Comparison of ENCODE assay signal across 21 mouse cellular contexts in the genomic region with DNA sequence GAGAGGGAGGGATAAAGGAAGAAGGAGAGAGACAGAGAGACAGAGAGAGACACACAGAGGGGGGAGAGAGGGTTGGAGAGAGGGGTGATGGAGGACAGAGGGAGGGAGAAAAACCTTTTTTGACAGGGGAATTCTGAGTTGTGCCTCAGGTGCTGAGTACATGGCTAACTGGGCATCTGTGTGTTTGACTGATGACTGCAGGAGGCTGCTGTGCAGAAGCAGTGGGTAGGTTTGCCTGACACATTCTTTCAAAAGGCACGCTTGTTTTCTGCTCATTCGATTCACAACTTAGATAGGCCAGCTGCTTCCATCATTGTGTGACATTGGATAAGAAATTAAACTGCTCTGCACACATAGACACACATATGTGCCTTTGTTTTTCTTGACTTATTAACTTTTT.
A peak's percentile ranks its signal among the peaks of the same experiment; 100 is the strongest.
DNase-seq lines count a peak whose midpoint lies in the region; ATAC-seq lines count a peak whose summit lies in the region.
"Had no signal": no experiment of that assay in that cellular context is flagged by ENCODE, and none has a peak within 500 bp of the region (broad histone marks: within the 10 kb centered on the region; RNA-seq: fewer than 3 reads in every experiment).

No protein-coding gene starts in this region.

- no peaks in the 10 kb centered on the region; the same call in 1 of the 2 replicates for H3K4me1 ChIP-seq in forebrain, embryonic 14.5 days (ENCODE audit: control insufficient read depth, insufficient read depth, low read length)
- peaks cover 6% of the 10 kb centered on the region for H3K4me1 ChIP-seq in forebrain, embryonic 16.5 days (replicated peaks; ENCODE audit: control insufficient read depth, insufficient read depth, low read length)
- H3K4me1 ChIP-seq in midbrain, embryonic 12.5 days: peaks cover 4% of the 10 kb centered on the region; the same call in 1 of the 2 replicates
- peaks cover 9% of the 10 kb centered on the region for H3K4me1 ChIP-seq in midbrain, embryonic 10.5 days
- H3K4me1 ChIP-seq in hindbrain, embryonic 12.5 days: peaks cover 11% of the 10 kb centered on the region
- peaks cover 6% of the 10 kb centered on the region; the same call in 1 of the 2 replicates for H3K4me1 ChIP-seq in hindbrain, embryonic 15.5 days (replicated peaks)
- H3K4me1 ChIP-seq: embryonic facial prominence, embryonic 15.5 days; heart, embryonic 13.5 days had no signal

- no peaks in the 10 kb centered on the region for H3K9me3 ChIP-seq in forebrain, embryonic 14.5 days (replicated peaks; ENCODE audit: control insufficient read depth, low read length)
- no peaks in the 10 kb centered on the region for H3K9me3 ChIP-seq in forebrain, embryonic 16.5 days (ENCODE audit: control insufficient read depth, low read length)
- no peaks in the 10 kb centered on the region for H3K9me3 ChIP-seq in midbrain, embryonic 12.5 days
- H3K9me3 ChIP-seq in midbrain, embryonic 10.5 days (replicated peaks): no peaks in the 10 kb centered on the region
- H3K9me3 ChIP-seq in hindbrain, embryonic 12.5 days (replicated peaks): no peaks in the 10 kb centered on the region
- no peaks in the 10 kb centered on the region for H3K9me3 ChIP-seq in hindbrain, embryonic 15.5 days
- H3K9me3 ChIP-seq: embryonic facial prominence, embryonic 15.5 days; forebrain, embryonic 12.5 days; heart, embryonic 13.5 days had no signal

- 45% methylated on average over 2 of the region's 2 CpGs for WGBS in forebrain, embryonic 14.5 days
- WGBS in forebrain, embryonic 16.5 days: 23% methylated on average over 2 of the region's 2 CpGs
- WGBS in midbrain, embryonic 12.5 days: 49% methylated on average over 2 of the region's 2 CpGs
- WGBS in midbrain, embryonic 10.5 days: 74% methylated on average over 2 of the region's 2 CpGs
- WGBS in hindbrain, embryonic 12.5 days: 43% methylated on average over 2 of the region's 2 CpGs
- 21% methylated on average over 2 of the region's 2 CpGs for WGBS in hindbrain, embryonic 15.5 days

- H3K9ac ChIP-seq in forebrain, embryonic 14.5 days (ENCODE audit: low read length): no peak overlapping the region
- no peak overlapping the region for H3K9ac ChIP-seq in forebrain, embryonic 16.5 days (replicated peaks; ENCODE audit: low read depth, low read length)
- no peak overlapping the region for H3K9ac ChIP-seq in midbrain, embryonic 12.5 days (replicated peaks)
- no peak overlapping the region for H3K9ac ChIP-seq in hindbrain, embryonic 12.5 days
- H3K9ac ChIP-seq in hindbrain, embryonic 15.5 days: no peak overlapping the region
- H3K9ac ChIP-seq: embryonic facial prominence, embryonic 15.5 days; heart, embryonic 13.5 days had no signal

- H3K36me3 ChIP-seq in forebrain, embryonic 14.5 days (ENCODE audit: control insufficient read depth, insufficient read depth, low read length): no peaks in the 10 kb centered on the region
- H3K36me3 ChIP-seq in forebrain, embryonic 16.5 days (ENCODE audit: control insufficient read depth, insufficient read depth): no peaks in the 10 kb centered on the region
- no peaks in the 10 kb centered on the region for H3K36me3 ChIP-seq in midbrain, embryonic 12.5 days
- H3K36me3 ChIP-seq in midbrain, embryonic 10.5 days: no peaks in the 10 kb centered on the region
- H3K36me3 ChIP-seq in hindbrain, embryonic 12.5 days: no peaks in the 10 kb centered on the region
- no peaks in the 10 kb centered on the region for H3K36me3 ChIP-seq in hindbrain, embryonic 15.5 days
- H3K36me3 ChIP-seq: embryonic facial prominence, embryonic 15.5 days; forebrain, embryonic 12.5 days; heart, embryonic 13.5 days had no signal

- ATAC-seq in forebrain, embryonic 14.5 days: peak; percentile 9; the same call in 1 of the 2 replicates
- ATAC-seq in forebrain, embryonic 16.5 days: no peak
- ATAC-seq in midbrain, embryonic 12.5 days (ENCODE audit: low FRiP score, low read depth): no peak; the same call in 1 of the 2 replicates
- ATAC-seq in hindbrain, embryonic 12.5 days (ENCODE audit: low FRiP score): peak; percentile 65
- peak; percentile 57 for ATAC-seq in hindbrain, embryonic 15.5 days (ENCODE audit: low FRiP score, low read depth)
- ATAC-seq: activated CD4-positive, CD25-positive, alpha-beta regulatory T cell, adult 4 months; intestine, embryonic 16.5 days; Patski had no signal

- peak; percentile 20 for DNase-seq in forebrain, embryonic 14.5 days (ENCODE audit: low spot score)
- DNase-seq in midbrain, embryonic 10.5 days (ENCODE audit: low spot score): no peak
- no peak for DNase-seq in thymus, postnatal 0 days (ENCODE audit: low spot score)
- DNase-seq: adrenal gland, postnatal 14 days; cerebellum, adult 18-20 months; cerebellum, adult 9-11 months; cerebellum, postnatal 36 days; gastrocnemius, postnatal 36 days; heart, adult 11 months; heart, postnatal 36 days had no signal

- H3K27ac ChIP-seq in forebrain, embryonic 14.5 days (ENCODE audit: low read depth, low read length): no peak overlapping the region
- no peak overlapping the region for H3K27ac ChIP-seq in forebrain, embryonic 16.5 days (ENCODE audit: low read length)
- peak overlapping the region; percentile 30; the same call in 1 of the 2 replicates for H3K27ac ChIP-seq in midbrain, embryonic 12.5 days (replicated peaks)
- H3K27ac ChIP-seq in midbrain, embryonic 10.5 days (replicated peaks): no peak overlapping the region
- peak overlapping the region; percentile 52 for H3K27ac ChIP-seq in hindbrain, embryonic 12.5 days
- H3K27ac ChIP-seq in hindbrain, embryonic 15.5 days (replicated peaks): no peak overlapping the region
- H3K27ac ChIP-seq: embryonic facial prominence, embryonic 15.5 days; heart, embryonic 13.5 days had no signal

- H3K4me3 ChIP-seq in forebrain, embryonic 14.5 days (ENCODE audit: low read depth, low read length): no peak overlapping the region
- H3K4me3 ChIP-seq in forebrain, embryonic 16.5 days (replicated peaks; ENCODE audit: low read length): no peak overlapping the region
- no peak overlapping the region for H3K4me3 ChIP-seq in midbrain, embryonic 12.5 days
- H3K4me3 ChIP-seq in midbrain, embryonic 10.5 days: no peak overlapping the region
- no peak overlapping the region for H3K4me3 ChIP-seq in hindbrain, embryonic 12.5 days
- H3K4me3 ChIP-seq in hindbrain, embryonic 15.5 days: no peak overlapping the region
- H3K4me3 ChIP-seq: embryonic facial prominence, embryonic 15.5 days; erythroblast, embryonic 14.5 days; forebrain, embryonic 12.5 days; heart, embryonic 13.5 days had no signal

- no peak overlapping the region for H3K4me2 ChIP-seq in forebrain, embryonic 14.5 days (ENCODE audit: low read length)
- no peak overlapping the region for H3K4me2 ChIP-seq in forebrain, embryonic 16.5 days (ENCODE audit: low read length)
- no peak overlapping the region for H3K4me2 ChIP-seq in midbrain, embryonic 12.5 days (replicated peaks)
- no peak overlapping the region for H3K4me2 ChIP-seq in hindbrain, embryonic 12.5 days (replicated peaks)
- H3K4me2 ChIP-seq in hindbrain, embryonic 15.5 days: no peak overlapping the region
- H3K4me2 ChIP-seq: embryonic facial prominence, embryonic 15.5 days; forebrain, embryonic 12.5 days; heart, embryonic 13.5 days had no signal

- no peaks in the 10 kb centered on the region for H3K27me3 ChIP-seq in forebrain, embryonic 14.5 days (replicated peaks; ENCODE audit: control insufficient read depth, insufficient read depth, low read length)
- no peaks in the 10 kb centered on the region for H3K27me3 ChIP-seq in forebrain, embryonic 16.5 days (replicated peaks; ENCODE audit: control insufficient read depth, insufficient read depth, low read length)
- H3K27me3 ChIP-seq in midbrain, embryonic 12.5 days: no peaks in the 10 kb centered on the region
- no peaks in the 10 kb centered on the region for H3K27me3 ChIP-seq in midbrain, embryonic 10.5 days (ENCODE audit: low read depth, poor library complexity, severe bottlenecking)
- H3K27me3 ChIP-seq in hindbrain, embryonic 12.5 days: no peaks in the 10 kb centered on the region
- no peaks in the 10 kb centered on the region for H3K27me3 ChIP-seq in hindbrain, embryonic 15.5 days
- H3K27me3 ChIP-seq: embryonic facial prominence, embryonic 15.5 days; forebrain, embryonic 12.5 days; heart, embryonic 13.5 days; Patski had no signal

Comparison
In these comparisons a context has a peak if more than half of its experiments do, and no peak if none do; other contexts are left out.
1. ATAC-seq: peak in forebrain, embryonic 14.5 days (single experiment), hindbrain, embryonic 12.5 days (single experiment) and hindbrain, embryonic 15.5 days (single experiment); none in forebrain, embryonic 16.5 days (single experiment) and midbrain, embryonic 12.5 days (single experiment).
2. H3K27ac ChIP-seq: peak in midbrain, embryonic 12.5 days (single experiment) and hindbrain, embryonic 12.5 days (single experiment); none in forebrain, embryonic 14.5 days (single experiment), forebrain, embryonic 16.5 days (single experiment), midbrain, embryonic 10.5 days (single experiment) and hindbrain, embryonic 15.5 days (single experiment).